Mouse (Mus musculus): ENCODE measurements around the gene Tmco1. TPM values are rescaled to one million over a fixed set of nuclear protein-coding genes. Genes with fewer than 3 reads are reported as not detected.
"Not testable (repeated sequence)": the region's sequence is repeated elsewhere in the genome, so short reads cannot be mapped to it uniquely, and the experiment has no call there.

Gene Tmco1
- polyA plus RNA-seq, 1 experiment from 2014 or later, result 69.9 TPM

DNA sequence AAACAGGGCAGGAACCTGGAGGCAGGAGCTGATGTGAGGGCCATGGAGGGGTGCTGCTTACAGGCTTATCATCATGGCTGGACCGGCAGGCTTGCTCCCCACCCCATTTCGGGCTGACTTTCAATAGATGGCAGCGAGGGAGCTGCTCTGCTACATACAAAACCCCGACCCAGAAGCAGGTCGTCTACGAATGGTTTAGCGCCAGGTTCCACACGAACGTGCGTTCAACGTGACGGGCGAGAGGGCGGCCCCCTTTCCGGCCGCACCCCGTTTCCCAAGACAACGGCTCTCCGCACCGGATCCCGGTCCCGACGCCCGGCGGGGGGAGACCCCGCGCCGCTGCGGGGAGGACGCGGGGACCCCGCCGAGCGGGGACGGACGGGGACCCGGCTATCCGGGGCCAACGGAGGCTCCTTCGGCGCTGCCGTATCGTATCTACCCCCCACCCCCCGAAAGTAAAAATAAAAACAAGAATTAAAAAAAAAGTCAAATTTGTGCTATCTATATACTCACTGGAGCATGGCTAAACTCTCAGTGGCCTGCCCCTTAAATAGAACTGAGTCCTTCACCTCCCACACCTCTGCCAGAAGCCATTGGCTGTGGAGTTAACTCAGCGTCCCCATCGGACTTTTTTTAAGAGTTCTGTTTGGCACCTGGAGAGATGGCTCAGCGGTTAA lies 32.1 kb downstream of the Tmco1 start:
- no peak for ATAC-seq (ENCODE audit: extremely low read depth, insufficient number of reproducible peaks, low FRiP score, low TSS enrichment)
- 2% methylated on average over 47 of the region's 47 CpGs for WGBS
- Histone ChIP-seq H3K4me3 (peak overlapping the region; percentile 61), H3K9me3 (no peaks in the 10 kb centered on the region), H3K9ac (peak overlapping the region; percentile 81), H3K36me3 (no peaks in the 10 kb centered on the region), H3K4me2 (peak overlapping the region; percentile 90), H3K4me1 (0 out of 2 replicates have a peak, but pooled peaks cover 4% of the 10 kb centered on the region), H3K27me3 (replicated peaks) (peaks cover 7% of the 10 kb centered on the region; the same call in 1 of the 2 replicates), H3K27ac (replicated peaks) (no peak overlapping the region)

DNA sequence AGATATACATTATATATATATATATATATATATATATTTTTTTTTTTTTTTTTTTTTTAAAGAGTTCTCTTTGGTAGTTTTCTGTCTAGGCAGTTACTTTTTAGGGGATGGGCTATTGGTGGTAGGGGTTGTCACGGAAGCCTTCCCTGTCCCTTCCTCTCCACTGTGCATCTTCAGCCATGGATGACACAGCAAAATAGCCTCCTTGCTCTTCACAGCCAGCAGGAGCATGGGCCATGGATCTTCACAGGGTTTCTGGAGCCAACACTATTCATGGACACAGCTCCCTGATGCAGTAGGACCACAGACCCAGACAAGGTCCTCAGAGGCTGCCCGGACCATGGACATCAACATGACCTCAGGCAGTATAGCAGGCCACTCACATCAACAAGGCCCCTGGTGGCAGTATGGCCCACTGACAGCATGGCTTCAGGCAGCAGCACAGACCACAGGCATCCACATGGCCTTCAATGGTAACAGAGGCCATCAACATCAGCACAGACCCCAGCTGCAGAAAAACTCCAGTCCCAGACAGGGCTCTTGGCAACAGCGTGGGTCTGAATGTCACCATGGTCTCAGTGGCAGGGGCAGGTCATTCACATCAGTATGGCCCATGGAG lies 32.8 kb downstream of the Tmco1 start:
- Histone ChIP-seq H3K36me3 (no peaks in the 10 kb centered on the region), H3K4me1 (0 out of 2 replicates have a peak, but pooled peaks cover 4% of the 10 kb centered on the region), H3K9me3 (no peaks in the 10 kb centered on the region), H3K9ac (no peak overlapping the region), H3K27me3 (replicated peaks) (peaks cover 7% of the 10 kb centered on the region; the same call in 1 of the 2 replicates), H3K4me3 (peak overlapping the region; percentile 61; the same call in 1 of the 2 replicates), H3K4me2 (peak overlapping the region; percentile 90), H3K27ac (replicated peaks) (no peak overlapping the region)
- ATAC-seq (ENCODE audit: extremely low read depth, insufficient number of reproducible peaks, low FRiP score, low TSS enrichment), result no peak
- 88% methylated on average over 3 of the region's 3 CpGs for WGBS

DNA sequence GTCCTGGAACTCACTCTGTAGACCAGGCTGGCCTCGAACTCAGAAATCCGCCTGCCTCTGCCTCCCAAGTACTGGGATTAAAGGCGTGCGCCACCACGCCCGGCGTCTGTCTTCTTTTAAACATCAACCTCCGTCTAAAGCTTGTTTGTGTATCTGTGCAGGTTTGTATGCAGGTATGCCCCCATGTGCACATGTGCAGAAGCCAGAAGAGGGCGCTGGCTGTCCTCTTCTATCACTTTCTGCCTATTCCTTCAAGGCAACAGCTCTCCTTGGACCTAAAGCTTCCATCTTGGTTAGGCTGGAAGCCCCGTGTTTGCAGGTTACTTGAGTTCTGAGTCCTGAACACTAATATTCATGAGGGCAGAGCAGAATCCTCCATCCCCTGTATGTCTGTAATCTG lies 34.7 kb downstream of the Tmco1 start:
- no peaks in the 10 kb centered on the region for H3K9me3 ChIP-seq
- 85% methylated on average over 10 of the region's 10 CpGs for WGBS
- ATAC-seq (ENCODE audit: extremely low read depth, insufficient number of reproducible peaks, low FRiP score, low TSS enrichment), result no peak

DNA sequence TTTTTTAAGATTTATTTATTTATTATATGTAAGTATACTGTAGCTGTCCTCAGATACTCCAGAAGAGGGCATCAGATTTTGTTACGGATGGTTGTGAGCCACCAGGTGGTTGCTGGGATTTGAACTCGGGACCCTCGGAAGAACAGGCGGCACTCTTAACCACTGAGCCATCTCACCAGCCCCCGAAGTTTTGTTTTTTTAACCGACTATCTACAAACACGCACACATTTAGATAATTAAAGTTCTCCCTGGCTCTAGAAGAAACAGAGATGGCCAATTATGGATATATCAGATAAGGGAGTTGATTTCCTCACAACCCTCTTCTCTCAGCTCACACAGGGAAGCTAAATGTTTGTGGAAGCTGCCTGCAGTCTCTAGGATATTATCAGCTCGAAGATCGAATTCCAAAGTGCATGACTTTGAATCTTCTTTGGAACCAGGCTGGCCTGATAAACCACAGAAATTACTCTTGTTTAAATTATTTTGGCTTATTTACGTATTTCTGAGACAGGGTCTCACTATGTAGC lies 37.9 kb downstream of the Tmco1 start:
- not testable (repeated sequence) for H3K4me2 ChIP-seq; H3K4me1 ChIP-seq; H3K9me3 ChIP-seq; H3K27ac ChIP-seq (replicated peaks); H3K27me3 ChIP-seq (replicated peaks); H3K36me3 ChIP-seq; ATAC-seq (ENCODE audit: extremely low read depth, insufficient number of reproducible peaks, low FRiP score, low TSS enrichment); H3K4me3 ChIP-seq; H3K9ac ChIP-seq
- whole genome bisulfite sequencing, result 83% methylated on average over 10 of the region's 10 CpGs

More for the DNA sequence above, 34.7 kb downstream of the Tmco1 start:
- Histone ChIP-seq H3K27ac (replicated peaks) (no peak overlapping the region), H3K4me1 (0 out of 2 replicates have a peak, but pooled peaks cover 4% of the 10 kb centered on the region), H3K4me3 (no peak overlapping the region), H3K36me3 (no peaks in the 10 kb centered on the region), H3K9ac (no peak overlapping the region), H3K4me2 (no peak overlapping the region), H3K27me3 (replicated peaks) (peaks cover 7% of the 10 kb centered on the region; the same call in 1 of the 2 replicates)

DNA sequence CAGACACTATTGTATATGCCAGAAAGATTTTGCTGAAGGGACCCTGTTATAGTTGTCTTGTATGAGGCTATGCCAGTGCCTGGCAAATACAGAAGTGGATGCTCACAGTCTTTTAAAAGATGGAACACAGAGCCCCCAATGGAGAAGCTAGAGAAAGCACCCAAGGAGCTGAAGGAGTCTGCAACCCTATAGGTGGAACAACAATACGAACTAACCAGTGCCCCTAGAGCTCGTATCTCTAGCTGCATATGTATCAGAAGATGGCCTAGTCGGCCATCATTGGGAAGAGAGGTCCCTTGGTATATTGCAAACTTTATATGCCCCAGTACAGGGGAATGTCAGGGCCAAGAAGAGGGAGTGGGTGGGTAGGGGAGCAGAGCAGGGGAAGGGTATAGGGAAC lies 41.0 kb downstream of the Tmco1 start:
- not testable (repeated sequence) for ATAC-seq (ENCODE audit: extremely low read depth, insufficient number of reproducible peaks, low FRiP score, low TSS enrichment); H3K27me3 ChIP-seq (replicated peaks); H3K9ac ChIP-seq; H3K9me3 ChIP-seq; H3K4me1 ChIP-seq
- WGBS, result 61% methylated on average over 3 of the region's 3 CpGs
- peak overlapping the region; percentile 90 for H3K4me2 ChIP-seq
- H3K4me3 ChIP-seq, result peak overlapping the region; percentile 70; the same call in 1 of the 2 replicates
- H3K36me3 ChIP-seq, result peaks cover 12% of the 10 kb centered on the region
- H3K27ac ChIP-seq (replicated peaks), result peak overlapping the region; percentile 71; the same call in 1 of the 2 replicates

DNA sequence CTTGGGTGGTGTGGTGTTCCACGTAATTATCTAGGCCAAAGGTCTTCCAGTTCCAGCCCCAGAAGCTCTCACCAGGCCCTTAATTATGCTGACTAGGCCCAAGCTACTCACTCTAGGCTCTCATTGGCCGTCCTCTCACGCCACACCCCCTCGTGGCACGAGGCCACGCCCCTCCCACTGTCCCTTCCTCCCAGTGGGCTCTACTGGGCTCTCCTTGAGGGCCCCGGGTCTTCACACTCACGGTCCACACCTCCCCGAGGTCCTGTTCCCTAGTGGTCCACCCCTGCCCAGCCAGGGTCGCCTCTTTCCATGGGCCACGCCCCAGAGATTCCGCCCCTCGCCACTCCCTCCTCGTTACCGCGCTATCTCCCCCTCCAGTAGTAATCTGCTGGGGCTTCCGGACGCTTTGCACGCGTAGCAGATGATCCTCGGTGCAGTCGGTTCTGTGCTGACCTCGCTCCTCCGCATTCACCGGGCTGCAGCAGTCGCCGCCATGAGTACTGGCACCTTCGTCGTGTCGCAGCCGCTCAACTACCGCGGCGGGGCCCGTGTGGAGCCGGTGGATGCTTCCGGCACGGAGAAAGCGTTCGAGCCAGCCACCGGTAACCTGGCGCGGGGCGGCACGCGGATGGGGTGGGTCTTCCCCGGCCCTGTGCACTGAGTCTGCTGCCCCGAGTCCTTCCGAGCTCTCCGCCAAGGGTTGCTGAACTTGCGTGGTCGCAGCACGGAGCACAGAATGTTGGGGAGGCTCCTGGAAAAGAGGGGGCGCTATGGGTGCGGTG lies 41.8 kb downstream of the Tmco1 start, which contains the start of gene Aldh9a1:
TSS of gene Aldh9a1 (plus strand) at position 177 of the 782 bp plus-strand sequence.
- peak; percentile 95 for ATAC-seq (ENCODE audit: extremely low read depth, insufficient number of reproducible peaks, low FRiP score, low TSS enrichment)
- Histone ChIP-seq H3K9ac (peak within 1 kb of the TSS; percentile 83), H3K27ac (replicated peaks) (peak within 1 kb of the TSS; percentile 71), H3K36me3 (peaks cover 20% of the 10 kb centered on the region), H3K4me3 (peak within 1 kb of the TSS; percentile 70), H3K4me1 (peaks cover 10% of the 10 kb centered on the region), H3K27me3 (replicated peaks) (no peaks in the 10 kb centered on the region), H3K4me2 (peak within 1 kb of the TSS; percentile 90), H3K9me3 (no peaks in the 10 kb centered on the region)
- under 1% methylated on average over 51 of the region's 55 CpGs for WGBS

DNA sequence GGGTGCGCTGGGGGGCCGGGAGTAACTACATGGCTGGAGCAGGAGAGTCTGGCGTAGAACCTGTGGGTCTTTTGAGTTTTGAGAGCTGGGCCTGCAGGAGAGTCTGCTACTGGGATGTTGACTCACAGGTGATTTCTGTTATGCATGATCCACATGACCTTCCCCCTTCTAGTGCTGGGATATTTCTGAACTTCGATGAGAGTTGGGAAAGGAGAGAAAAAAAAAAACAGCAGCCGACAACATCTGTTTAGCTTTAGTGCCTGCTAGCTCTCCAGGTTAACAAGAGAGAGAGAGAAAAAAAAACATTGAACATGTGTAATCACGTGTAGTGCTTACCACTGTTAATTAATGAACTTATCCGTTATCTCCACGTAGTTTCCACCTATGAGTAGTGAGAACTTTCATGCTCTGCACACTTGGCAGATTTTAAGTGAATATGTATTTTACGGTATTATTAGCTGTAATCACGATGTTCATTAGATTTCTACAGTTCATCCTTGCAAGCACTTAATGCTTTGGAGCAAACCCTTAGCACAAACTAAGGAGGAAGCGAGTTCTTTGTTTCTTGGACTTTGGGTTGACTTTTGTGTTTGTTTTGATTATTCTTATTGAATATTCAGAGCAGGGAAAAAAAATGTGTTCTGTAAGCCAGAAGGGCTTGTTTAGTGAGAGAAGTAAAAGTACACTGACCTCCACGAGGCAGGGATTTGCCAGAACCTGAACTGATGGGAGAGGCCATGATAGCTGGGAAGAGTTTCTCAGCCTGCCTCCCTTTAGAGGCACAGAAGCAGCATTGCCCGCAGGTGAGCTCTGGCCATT lies 42.6 kb downstream of the Tmco1 start:
- 0 out of 2 replicates have a peak, but pooled peaks have one; percentile 7 for ATAC-seq (ENCODE audit: extremely low read depth, insufficient number of reproducible peaks, low FRiP score, low TSS enrichment)
- 31% methylated on average over 13 of the region's 13 CpGs for WGBS
- Histone ChIP-seq H3K27me3 (replicated peaks) (no peaks in the 10 kb centered on the region), H3K4me1 (peaks cover 10% of the 10 kb centered on the region), H3K9ac (peak overlapping the region; percentile 83), H3K4me2 (peak overlapping the region; percentile 90), H3K9me3 (no peaks in the 10 kb centered on the region), H3K4me3 (peak overlapping the region; percentile 70), H3K27ac (replicated peaks) (peak overlapping the region; percentile 71), H3K36me3 (peaks cover 28% of the 10 kb centered on the region)

DNA sequence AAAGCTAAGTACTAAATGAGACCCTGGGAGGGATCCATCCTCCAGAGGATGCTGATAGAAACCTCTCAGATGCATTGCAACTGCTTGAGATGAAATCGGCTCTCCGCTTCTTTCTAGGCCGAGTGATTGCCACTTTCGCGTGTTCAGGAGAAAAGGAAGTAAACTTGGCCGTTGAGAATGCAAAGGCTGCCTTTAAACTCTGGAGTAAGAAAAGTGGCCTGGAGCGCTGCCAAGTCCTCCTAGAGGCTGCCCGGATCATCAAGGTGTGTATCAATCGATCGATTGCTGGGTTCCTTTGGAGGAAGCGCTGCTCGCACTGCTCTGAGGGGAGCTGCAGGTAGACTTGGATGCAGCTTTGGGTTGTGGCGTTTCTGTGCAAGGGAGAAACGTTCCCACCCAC lies 44.2 kb downstream of the Tmco1 start:
- H3K27me3 ChIP-seq (replicated peaks), result no peaks in the 10 kb centered on the region
- H3K4me1 ChIP-seq, result peaks cover 10% of the 10 kb centered on the region
- no peak overlapping the region for H3K27ac ChIP-seq (replicated peaks)
- no peaks in the 10 kb centered on the region for H3K9me3 ChIP-seq
- H3K36me3 ChIP-seq, result peaks cover 42% of the 10 kb centered on the region
- no peak overlapping the region for H3K4me3 ChIP-seq
- H3K9ac ChIP-seq, result no peak overlapping the region
- WGBS, result 86% methylated on average over 14 of the region's 14 CpGs
- no peak for ATAC-seq (ENCODE audit: extremely low read depth, insufficient number of reproducible peaks, low FRiP score, low TSS enrichment)
- H3K4me2 ChIP-seq, result no peak overlapping the region

DNA sequence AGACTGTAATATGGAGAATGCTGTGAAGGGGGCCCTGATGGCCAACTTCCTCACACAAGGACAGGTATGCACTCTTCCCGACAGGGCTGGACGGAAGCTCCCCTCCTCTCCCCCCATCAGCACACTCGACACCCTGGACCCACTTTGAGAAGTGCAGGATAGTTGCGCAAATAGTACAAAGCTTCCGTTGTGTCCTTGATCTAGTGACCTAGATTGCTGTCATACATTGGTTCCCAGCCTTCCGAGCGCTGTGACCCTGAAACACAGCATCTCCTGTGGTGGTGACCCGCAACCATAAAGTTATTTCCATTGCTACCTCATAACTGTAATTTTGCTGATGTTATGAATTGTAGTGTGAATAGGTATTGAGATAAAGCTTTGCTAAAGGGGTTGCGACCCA lies 49.2 kb downstream of the Tmco1 start:
- Histone ChIP-seq H3K27ac (replicated peaks) (no peak overlapping the region), H3K4me1 (no peaks in the 10 kb centered on the region), H3K4me2 (no peak overlapping the region), H3K27me3 (replicated peaks) (no peaks in the 10 kb centered on the region), H3K9me3 (no peaks in the 10 kb centered on the region), H3K9ac (no peak overlapping the region), H3K36me3 (peaks cover 71% of the 10 kb centered on the region), H3K4me3 (no peak overlapping the region)
- ATAC-seq (ENCODE audit: extremely low read depth, insufficient number of reproducible peaks, low FRiP score, low TSS enrichment), result no peak
- 90% methylated on average over 9 of the region's 9 CpGs for WGBS

DNA sequence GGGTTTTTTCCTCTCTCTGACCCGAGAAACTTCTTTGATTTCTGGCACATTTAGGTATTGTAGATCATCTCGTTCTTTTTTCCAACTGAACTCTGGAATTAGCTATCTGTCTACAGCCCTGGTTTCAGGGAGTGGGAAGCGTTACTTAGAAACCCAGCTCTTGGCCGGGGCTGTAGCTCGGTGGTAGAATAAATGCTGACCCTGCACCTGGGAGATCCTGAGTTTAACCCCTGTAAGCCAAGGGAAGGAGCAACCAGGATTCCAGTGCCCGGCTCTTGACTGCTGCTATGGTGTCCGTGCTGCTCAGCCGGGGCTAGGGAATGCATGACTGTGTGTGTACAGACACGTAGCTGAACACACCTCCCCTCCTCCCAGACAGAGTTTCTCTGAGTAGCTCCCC lies 50.6 kb downstream of the Tmco1 start:
- 86% methylated on average over 9 of the region's 9 CpGs for WGBS
- no peak for ATAC-seq (ENCODE audit: extremely low read depth, insufficient number of reproducible peaks, low FRiP score, low TSS enrichment)
- H3K4me3 ChIP-seq, result no peak overlapping the region
- no peaks in the 10 kb centered on the region for H3K9me3 ChIP-seq
- H3K27me3 ChIP-seq (replicated peaks), result no peaks in the 10 kb centered on the region
- H3K4me2 ChIP-seq, result no peak overlapping the region
- H3K9ac ChIP-seq, result no peak overlapping the region
- H3K27ac ChIP-seq (replicated peaks), result no peak overlapping the region
- H3K4me1 ChIP-seq, result 0 out of 2 replicates have a peak, but pooled peaks cover 3% of the 10 kb centered on the region
- peaks cover 65% of the 10 kb centered on the region for H3K36me3 ChIP-seq

All from heart, embryonic 13.5 days (tissue).